Mouse (Mus musculus) CH12.LX (cell line): ENCODE measurements around the gene Gdf9. TPM values are rescaled to one million over a fixed set of nuclear protein-coding genes. Genes with fewer than 3 reads are reported as not detected.

Source experiments
- DNase-seq: peaks from one replicate; pipeline ENCODE4 v3.0.0-alpha.2; 2013; ENCODE audit errors: extremely low read depth
- H3K27ac ChIP-seq: 2 replicates; pipeline ENCODE4 v1.5.1; 2012; ENCODE audit warnings: low read depth, mild to moderate bottlenecking, control low read depth, moderate library complexity; ENCODE audit not compliant: insufficient read depth
- H3K27me3 ChIP-seq: replicated peaks from 2 replicates; pipeline ENCODE3; 2012; ENCODE audit warnings: inconsistent platforms
- H3K36me3 ChIP-seq, 2 experiments: replicated peaks in 1 of 2; 2 replicates each; pipeline versions ENCODE3 to v1.6.1; 2012; ENCODE audit warnings: inconsistent platforms in 1 of 2, low read length in 1 of 2, mild to moderate bottlenecking in 1 of 2, mixed read lengths in 1 of 2, moderate library complexity in 1 of 2; ENCODE audit not compliant: control insufficient read depth in 1 of 2, insufficient read depth in 1 of 2
- H3K4me1 ChIP-seq, 2 experiments: 2 replicates each; pipeline ENCODE4 v1.6.1; 2012; ENCODE audit warnings: inconsistent platforms in 1 of 2, moderate library complexity in 1 of 2; ENCODE audit not compliant: insufficient read depth in 2 of 2, control insufficient read depth in 1 of 2
- H3K4me2 ChIP-seq: 2 replicates; pipeline ENCODE4 v1.6.1; 2012; ENCODE audit warnings: low read depth, mild to moderate bottlenecking, control low read depth; ENCODE audit not compliant: poor library complexity, insufficient read depth, severe bottlenecking
- H3K4me3 ChIP-seq, 3 experiments: fragments of 150-350 bp in 1 of 3; sonication (generic) in 1 of 3; replicated peaks in 1 of 3; 2 replicates each; pipeline versions ENCODE3 to v1.5.1; 2011 to 2012; ENCODE audit warnings: low read depth in 2 of 3, low read length in 2 of 3, mild to moderate bottlenecking in 2 of 3, moderate library complexity in 2 of 3, control low read depth in 1 of 3, improper control_type of control experiment in 1 of 3, inconsistent platforms in 1 of 3, mixed read lengths in 1 of 3; ENCODE audit not compliant: poor library complexity in 1 of 3
- H3K79me2 ChIP-seq: replicated peaks from 2 replicates; pipeline ENCODE4 v1.6.1; 2012; ENCODE audit warnings: mild to moderate bottlenecking, moderate library complexity; ENCODE audit not compliant: control insufficient read depth, poor library complexity, insufficient read depth, severe bottlenecking; ENCODE audit errors: extremely low read depth
- H3K9ac ChIP-seq: 2 replicates; pipeline ENCODE4 v1.6.1; 2012; ENCODE audit warnings: low read depth, mild to moderate bottlenecking, control low read depth, moderate library complexity; ENCODE audit not compliant: insufficient read depth
- H3K9me3 ChIP-seq: replicated peaks from 2 replicates; pipeline ENCODE3; 2012; ENCODE audit warnings: low read length, inconsistent platforms, mixed read lengths
- CHD1 ChIP-seq: IDR thresholded peaks from 2 replicates; pipeline ENCODE4 v1.6.1; 2012; ENCODE audit warnings: low read depth, low read length, improper control_type of control experiment, inconsistent platforms
- CTCF ChIP-seq, 2 experiments: IDR thresholded peaks in 1 of 2; conservative IDR thresholded peaks in 1 of 2; 2 replicates each; pipeline ENCODE4 v1.5.1; 2011 to 2012; ENCODE audit warnings: low read depth in 2 of 2, low read length in 2 of 2, improper control_type of control experiment in 1 of 2, inconsistent platforms in 1 of 2, mild to moderate bottlenecking in 1 of 2, moderate library complexity in 1 of 2
- E2F4 ChIP-seq: IDR thresholded peaks from 2 replicates; pipeline ENCODE4 v1.6.1; 2011; ENCODE audit warnings: low read depth, low read length, improper control_type of control experiment; ENCODE audit not compliant: insufficient replicate concordance
- ELF1 ChIP-seq: IDR thresholded peaks from 2 replicates; pipeline ENCODE4 v1.6.1; 2014; ENCODE audit warnings: low read depth, mild to moderate bottlenecking, inconsistent platforms, low read length, improper control_type of control experiment
- JUND ChIP-seq: conservative IDR thresholded peaks from 2 replicates; pipeline ENCODE4 v1.6.1; 2011; ENCODE audit warnings: low read depth, low read length, improper control_type of control experiment
- KAT2A ChIP-seq: IDR thresholded peaks from 2 replicates; pipeline ENCODE4 v1.6.1; 2012; ENCODE audit warnings: low read length, improper control_type of control experiment, inconsistent platforms; ENCODE audit not compliant: insufficient replicate concordance
- MAFK ChIP-seq: IDR thresholded peaks from 2 replicates; pipeline ENCODE4 v1.6.1; 2011; ENCODE audit warnings: low read length, improper control_type of control experiment; ENCODE audit not compliant: insufficient replicate concordance
- MYC ChIP-seq: IDR thresholded peaks from 2 replicates; pipeline ENCODE4 v1.6.1; 2011; ENCODE audit warnings: low read depth, mild to moderate bottlenecking, improper control_type of control experiment, low read length
- NELFE ChIP-seq: IDR thresholded peaks from 2 replicates; pipeline ENCODE4 v1.6.1; 2011; ENCODE audit warnings: low read depth, low read length, improper control_type of control experiment
- SIN3A ChIP-seq: IDR thresholded peaks from 2 replicates; pipeline ENCODE4 v1.6.1; 2012; ENCODE audit warnings: low read length, improper control_type of control experiment, inconsistent platforms
- TBP ChIP-seq: conservative IDR thresholded peaks from 2 replicates; pipeline ENCODE4 v1.6.1; 2011; ENCODE audit warnings: low read depth, low read length, improper control_type of control experiment
- TCF12 ChIP-seq: IDR thresholded peaks from 2 replicates; pipeline ENCODE4 v1.6.1; 2014; ENCODE audit warnings: low read depth, mild to moderate bottlenecking, inconsistent platforms, low read length, improper control_type of control experiment
- UBTF ChIP-seq: IDR thresholded peaks from 2 replicates; pipeline ENCODE4 v1.6.1; 2012; ENCODE audit warnings: low read depth, mild to moderate bottlenecking, inconsistent platforms, low read length, improper control_type of control experiment, moderate library complexity
- USF1 ChIP-seq: IDR thresholded peaks from 2 replicates; pipeline ENCODE4 v1.6.1; 2014; ENCODE audit warnings: low read depth, mild to moderate bottlenecking, inconsistent platforms, low read length, improper control_type of control experiment
- USF2 ChIP-seq: conservative IDR thresholded peaks from 2 replicates; pipeline ENCODE4 v1.6.1; 2011; ENCODE audit warnings: low read depth, low read length, improper control_type of control experiment
- ZC3H11A ChIP-seq: IDR thresholded peaks from 2 replicates; pipeline ENCODE4 v1.6.1; 2012; ENCODE audit warnings: low read depth, mild to moderate bottlenecking, inconsistent platforms, low read length, improper control_type of control experiment
- ZKSCAN1 ChIP-seq: IDR thresholded peaks from 2 replicates; pipeline ENCODE4 v1.6.1; 2012; ENCODE audit warnings: low read depth, inconsistent platforms, low read length, improper control_type of control experiment, borderline replicate concordance
- ZMIZ1 ChIP-seq: IDR thresholded peaks from 2 replicates; pipeline ENCODE4 v1.6.1; 2012; ENCODE audit warnings: low read depth, mild to moderate bottlenecking, inconsistent platforms, low read length, improper control_type of control experiment
- ZNF384 ChIP-seq: IDR thresholded peaks from 2 replicates; pipeline ENCODE4 v1.6.1; 2012; ENCODE audit warnings: low read depth, low read length, improper control_type of control experiment, inconsistent platforms
- dilution Hi-C: fragments of 300-500 bp; cut with MboI; formaldehyde crosslinking; loops from 2 replicates; pipeline ENCODE4 v1.14.3; 2020; ENCODE audit warnings: low sequenced_read_pairs; ENCODE audit not compliant: extremely low pct_unique_long_range_greater_than_20kb, extremely low pct_ligation_motif_present
- in situ Hi-C: fragments of 300-500 bp; cut with MboI; formaldehyde crosslinking; loops from 3 replicates; pipeline ENCODE4 v1.14.3; 2019; ENCODE audit warnings: low sequenced_read_pairs, low pct_ligation_motif_present, low pct_unique_long_range_greater_than_20kb, mixed read lengths
- polyA plus RNA-seq: library from polyadenylated mRNA; unstranded; fragments of >175 nt; gene quantifications from 2 replicates; pipeline ENCODE4 v1.2.1, GENCODE M21; 2012; ENCODE audit warnings: low read depth; ENCODE audit not compliant: insufficient read length
- total RNA-seq, 2 experiments: library from RNA; depleted of rRNA; stranded (reverse); fragments of 300-350 nt in 1 of 2; fragments of >200 nt in 1 of 2; gene quantifications; 2 replicates each; pipeline ENCODE4 v1.2.3; 2012 to 2014

The Gdf9 gene
- total and polyA plus RNA-seq, 3 experiments = 0.13 to 0.16 TPM; not detected in 1

DNA sequence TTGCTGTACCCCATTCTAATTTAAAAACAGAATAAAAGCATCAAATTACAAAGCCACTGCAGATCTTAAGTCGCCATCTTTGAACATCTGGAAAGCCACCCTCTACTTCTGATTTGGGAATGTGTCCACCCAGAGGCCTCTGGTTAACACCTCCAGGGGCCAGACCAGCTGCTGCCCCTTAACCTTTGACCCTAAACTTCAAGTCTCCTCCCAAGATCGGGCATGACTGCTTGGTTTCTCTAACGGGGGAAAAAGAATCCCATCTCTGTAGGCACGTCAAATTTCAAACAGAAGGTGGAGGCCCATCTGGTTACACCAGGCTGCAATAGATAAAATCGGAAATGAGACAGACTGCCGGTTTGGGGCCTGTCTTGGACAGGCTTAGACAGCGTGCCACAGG is 47.0 kb downstream of the Gdf9 start:
- in situ Hi-C loops = no loop called here
- H3K27me3 ChIP-seq = peaks cover 5% of the 10 kb centered on the region
- peaks cover 21% of the 10 kb centered on the region for H3K9me3 ChIP-seq
- no peak for TF ChIP-seq CTCF (conservative IDR thresholded peaks at IDR 0.05 in 1 of 2, IDR thresholded peaks at IDR 0.05 in 1 of 2; ENCODE audit: low read depth in 2 of 2, low read length in 2 of 2)
- TF ChIP-seq KAT2A = no peak
- TF ChIP-seq TBP = no peak
- no peak for TF ChIP-seq ZMIZ1
- TF ChIP-seq MAFK = no peak
- TF ChIP-seq ZKSCAN1 = no peak
- TF ChIP-seq UBTF = no peak
- no peak for DNase-seq
- dilution Hi-C loops = no loop called here
- H3K4me3 ChIP-seq = no peak overlapping the region
- H3K36me3 ChIP-seq = peaks cover 0 to 2% of the 10 kb centered on the region in 2 experiments
- no peak overlapping the region for H3K4me2 ChIP-seq
- no peak overlapping the region for H3K9ac ChIP-seq
- no peak overlapping the region for H3K27ac ChIP-seq
- no peaks in the 10 kb centered on the region for H3K79me2 ChIP-seq
- H3K4me1 ChIP-seq = no peaks in the 10 kb centered on the region

DNA sequence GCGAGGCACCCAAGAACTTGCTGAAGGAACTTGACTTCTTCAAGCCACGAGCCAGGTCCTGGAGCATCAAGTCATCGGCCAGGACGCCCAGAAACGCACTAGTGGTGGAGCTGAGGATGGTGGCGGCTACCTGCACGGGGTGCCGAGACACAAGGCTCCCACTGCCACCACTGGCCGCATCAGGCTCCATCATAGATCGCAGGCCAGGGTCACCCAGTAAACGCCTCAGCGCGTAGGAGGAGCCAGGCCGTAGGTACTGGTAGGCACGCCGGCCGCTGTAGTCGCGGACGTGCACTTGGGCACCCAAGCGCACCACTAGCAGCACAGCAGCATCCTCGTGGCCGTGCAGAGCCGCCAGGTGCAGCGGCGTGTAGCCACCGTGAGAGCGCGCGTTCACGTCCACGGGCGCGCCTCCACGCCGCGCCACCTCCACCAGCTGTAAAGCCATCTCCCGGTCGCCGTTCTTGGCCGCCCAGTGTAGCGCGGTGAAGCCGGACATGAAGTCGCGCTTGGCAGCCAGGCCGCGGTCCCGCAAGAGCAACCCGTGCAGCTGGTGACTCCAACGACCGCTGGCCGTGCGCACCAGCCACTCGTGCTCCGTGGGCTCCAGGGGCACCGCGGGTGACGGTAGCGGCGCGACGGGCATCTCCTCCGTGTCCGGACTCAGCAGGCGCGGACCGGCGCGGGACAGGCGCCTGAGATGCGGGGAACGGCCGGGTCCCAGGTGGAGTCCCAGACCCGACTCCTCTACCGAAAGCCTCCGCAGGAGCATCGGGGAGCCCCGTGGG is 47.8 kb downstream of the Gdf9 start:
- Histone ChIP-seq H3K9me3 (peaks cover 21% of the 10 kb centered on the region), H3K27ac (no peak overlapping the region), H3K4me2 (no peak overlapping the region), H3K27me3 (peaks cover 5% of the 10 kb centered on the region), H3K9ac (no peak overlapping the region), H3K36me3 (peaks cover 0 to 2% of the 10 kb centered on the region in 2 experiments), H3K4me1 (no peaks in the 10 kb centered on the region), H3K4me3 (no peak overlapping the region), H3K79me2 (no peaks in the 10 kb centered on the region)
- DNase-seq = no peak
- in situ Hi-C loops (no loop called here), dilution Hi-C loops (no loop called here)
- TF ChIP-seq ZNF384 = no peak
- TF ChIP-seq JUND = no peak
- TF ChIP-seq USF1 = no peak
- TF ChIP-seq USF2 = no peak
- no peak for TF ChIP-seq SIN3A
- TF ChIP-seq CHD1 = no peak
- no peak for TF ChIP-seq E2F4
- no peak for TF ChIP-seq NELFE
- no peak for TF ChIP-seq ELF1
- TF ChIP-seq MAFK = no peak
- TF ChIP-seq MYC = no peak
- no peak for TF ChIP-seq UBTF
- no peak for TF ChIP-seq TCF12
- no peak for TF ChIP-seq ZC3H11A
